Mouse (Mus musculus): ENCODE measurements around the gene Cers6.

- no peak for TF ChIP-seq POLR2A (IDR thresholded peaks at IDR 0.05; ENCODE audit: insufficient read depth, low read depth, low read length)
- TF ChIP-seq CTCF (IDR thresholded peaks at IDR 0.05), result no peak
- TF ChIP-seq EP300 (IDR thresholded peaks at IDR 0.05; ENCODE audit: insufficient read depth, low read depth, low read length), result no peak
These were observed 276.3 kb downstream of the Cers6 start for GRCm38 (mm10) chr2:69137406-69138084.
